Comparison of ENCODE assay signal across 29 mouse cellular contexts in genomic region chr12:108421477-108421876, GRCm38 (mm10). TPM values are rescaled to one million over a fixed set of nuclear protein-coding genes. Genes with fewer than 3 reads are reported as not detected.
DNase-seq lines count a peak whose midpoint lies in the region; ATAC-seq lines count a peak whose summit lies in the region.
"Had no signal": no experiment of that assay in that cellular context is flagged by ENCODE, and none has a peak within 500 bp of the region (broad histone marks: within the 10 kb centered on the region; RNA-seq: fewer than 3 reads in every experiment).

No protein-coding gene starts in this region.

- peaks cover 3% of the 10 kb centered on the region; the same call in 1 of the 2 replicates for H3K27me3 ChIP-seq in heart, embryonic 15.5 days
- H3K27me3 ChIP-seq: embryonic facial prominence, embryonic 13.5 days; lung, embryonic 15.5 days; neural tube, embryonic 13.5 days; Patski had no signal

- H3K36me3 ChIP-seq in heart, embryonic 15.5 days = no peaks in the 10 kb centered on the region
- H3K36me3 ChIP-seq: embryonic facial prominence, embryonic 13.5 days; limb, embryonic 12.5 days; lung, embryonic 15.5 days; midbrain, embryonic 13.5 days; neural tube, embryonic 13.5 days had no signal

- no peak overlapping the region for H3K9ac ChIP-seq in heart, embryonic 15.5 days
- H3K9ac ChIP-seq: embryonic facial prominence, embryonic 13.5 days; forebrain, postnatal 0 days; hindbrain, embryonic 14.5 days; limb, embryonic 12.5 days; liver, embryonic 14.5 days; lung, embryonic 15.5 days; midbrain, embryonic 13.5 days; neural tube, embryonic 13.5 days had no signal

- H3K4me1 ChIP-seq in heart, embryonic 15.5 days (replicated peaks) = peaks cover 20% of the 10 kb centered on the region

- ATAC-seq in heart, embryonic 15.5 days (replicated peaks; ENCODE audit: insufficient number of reproducible peaks, insufficient read depth, low FRiP score, low read depth) = no peak
- ATAC-seq: forebrain, postnatal 0 days; inflammation-experienced regulatory T-cells, adult 6 months; Patski had no signal

- DNase-seq in heart, adult 11 months = peak; percentile 84
- DNase-seq in heart, adult 9 months (ENCODE audit: low spot score in 2 of 2) = no peak
- DNase-seq in heart, postnatal 4 days = no peak
- peak; percentile 16 for DNase-seq in lung, postnatal 36 days
- no peak for DNase-seq in lung, postnatal 25 days (ENCODE audit: low spot score)
- DNase-seq in cerebellum, postnatal 36 days = no peak
- DNase-seq: adrenal gland, postnatal 10 days; embryo, embryonic 11 days; forebrain, postnatal 0 days; gastrocnemius, postnatal 25 days; kidney, adult 11 months; kidney, postnatal 14 days; lung, postnatal 4 days; right cerebral cortex, postnatal 4 days; thymus, adult 18-20 months; thymus, postnatal 25 days had no signal

- peak overlapping the region; percentile 2; the same call in 1 of the 2 replicates for H3K4me2 ChIP-seq in heart, embryonic 15.5 days

- no peaks in the 10 kb centered on the region for H3K9me3 ChIP-seq in heart, embryonic 15.5 days (replicated peaks)
- H3K9me3 ChIP-seq: embryonic facial prominence, embryonic 13.5 days; limb, embryonic 12.5 days; lung, embryonic 15.5 days; megakaryocyte, embryonic 14.5 days; midbrain, embryonic 13.5 days; neural tube, embryonic 13.5 days had no signal

- H3K4me3 ChIP-seq in heart, embryonic 15.5 days = no peak overlapping the region
- H3K4me3 ChIP-seq: embryonic facial prominence, embryonic 13.5 days; limb, embryonic 12.5 days; lung, embryonic 15.5 days; megakaryocyte, embryonic 14.5 days; midbrain, embryonic 13.5 days; neural tube, embryonic 13.5 days had no signal

- WGBS in heart, embryonic 15.5 days = 57% methylated on average over 1 of the region's 1 CpGs

- H3K27ac ChIP-seq in heart, embryonic 15.5 days = no peak overlapping the region
- H3K27ac ChIP-seq: embryonic facial prominence, embryonic 13.5 days; hindbrain, embryonic 14.5 days; limb, embryonic 12.5 days; liver, embryonic 14.5 days; neural tube, embryonic 13.5 days; stomach, postnatal 0 days had no signal

RNA-seq across cellular contexts. Expression of gene Eml1, which starts 50.7 kb away (rescaled TPM):
- 62.5 and 76.6 TPM in 2 replicates for polyA plus RNA-seq in heart, embryonic 15.5 days (2015; fragmentation: Nextera tagmentation; extraction: Ambion mirVana)
- total RNA-seq in heart, postnatal 4 days (2021) = 10 to 100 TPM; 78.1 to 80.5 TPM
- total RNA-seq: MEL had no signal
- polyA plus RNA-seq: inflammation-experienced regulatory T-cells, adult 6 months had no signal

Comparison
In these comparisons a context has a peak if more than half of its experiments do, and no peak if none do; other contexts are left out.
1. DNase-seq: peak in heart, adult 11 months (single experiment) and lung, postnatal 36 days (single experiment); none in heart, adult 9 months (0 of 2), heart, postnatal 4 days (single experiment), lung, postnatal 25 days (single experiment) and cerebellum, postnatal 36 days (0 of 2).